35 mouse cellular contexts compared by ENCODE assay signal in the genomic region with DNA sequence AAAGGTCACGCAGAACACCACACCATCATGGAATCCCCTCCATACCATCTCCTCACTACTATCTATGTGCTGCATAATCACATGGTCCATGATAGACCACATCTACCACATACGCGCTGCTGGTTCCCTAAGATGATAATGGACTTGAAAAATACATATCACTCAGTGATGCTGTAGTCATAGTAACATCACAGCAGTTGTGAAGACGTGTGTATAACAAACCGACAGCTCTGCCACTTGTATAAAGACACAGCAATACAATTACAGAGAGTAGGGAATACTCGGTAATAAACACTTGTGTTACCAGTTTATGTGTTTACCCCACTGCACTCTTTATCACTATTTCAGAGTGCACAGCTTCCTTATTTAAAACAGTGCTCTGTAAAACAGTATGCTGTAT. TPM values are rescaled to one million over a fixed set of nuclear protein-coding genes. Genes with fewer than 3 reads are reported as not detected.
"Had no signal": no experiment of that assay in that cellular context is flagged by ENCODE, and none has a peak within 500 bp of the region (broad histone marks: within the 10 kb centered on the region; RNA-seq: fewer than 3 reads in every experiment).

No protein-coding gene starts in this region.

- ATAC-seq: hindbrain, embryonic 16.5 days; hindbrain, postnatal 0 days; inflammation-experienced regulatory T-cells, adult 6 months; intestine, embryonic 15.5 days; intestine, embryonic 16.5 days; intestine, postnatal 0 days had no signal

- H3K27ac ChIP-seq: heart, embryonic 10.5 days; heart, embryonic 13.5 days; heart, embryonic 15.5 days; hindbrain, embryonic 10.5 days; hindbrain, embryonic 12.5 days; hindbrain, embryonic 13.5 days; hindbrain, embryonic 14.5 days; hindbrain, embryonic 15.5 days; hindbrain, postnatal 0 days; intestine, embryonic 15.5 days; kidney, embryonic 15.5 days; kidney, postnatal 0 days; layer of hippocampus, adult 2 months had no signal

- H3K9me3 ChIP-seq: heart, embryonic 10.5 days; heart, embryonic 12.5 days; heart, embryonic 13.5 days; heart, embryonic 15.5 days; hindbrain, embryonic 10.5 days; hindbrain, embryonic 12.5 days; hindbrain, embryonic 13.5 days; hindbrain, embryonic 15.5 days; intestine, embryonic 15.5 days; kidney, embryonic 15.5 days had no signal

- H3K9ac ChIP-seq: heart, embryonic 12.5 days; heart, embryonic 13.5 days; heart, embryonic 15.5 days; hindbrain, embryonic 12.5 days; hindbrain, embryonic 13.5 days; hindbrain, embryonic 14.5 days; hindbrain, embryonic 15.5 days; intestine, embryonic 15.5 days; kidney, embryonic 15.5 days had no signal

- DNase-seq: heart, postnatal 10 days; heart, postnatal 14 days; heart, postnatal 36 days; heart, postnatal 4 days; kidney, adult 11 months; kidney, adult 18-20 months; kidney, adult 2 months; kidney, adult 8-10 months; kidney, adult 9 months; kidney, postnatal 10 days; kidney, postnatal 14 days; kidney, postnatal 25 days; kidney, postnatal 36 days; kidney, postnatal 4 days; layer of hippocampus, adult 9-11 months; layer of hippocampus, postnatal 36 days had no signal

- H3K36me3 ChIP-seq: heart, embryonic 10.5 days; heart, embryonic 12.5 days; heart, embryonic 13.5 days; heart, embryonic 15.5 days; hindbrain, embryonic 10.5 days; hindbrain, embryonic 12.5 days; hindbrain, embryonic 13.5 days; hindbrain, embryonic 15.5 days; intestine, embryonic 15.5 days; kidney, embryonic 15.5 days had no signal

- H3K4me2 ChIP-seq: heart, embryonic 11.5 days; heart, embryonic 12.5 days; heart, embryonic 13.5 days; heart, embryonic 15.5 days; hindbrain, embryonic 12.5 days; hindbrain, embryonic 13.5 days; hindbrain, embryonic 14.5 days; hindbrain, embryonic 15.5 days; intestine, embryonic 15.5 days; kidney, embryonic 15.5 days had no signal

- H3K27me3 ChIP-seq: heart, embryonic 12.5 days; heart, embryonic 13.5 days; heart, embryonic 15.5 days; hindbrain, embryonic 12.5 days; hindbrain, embryonic 13.5 days; hindbrain, embryonic 15.5 days; intestine, embryonic 15.5 days; kidney, embryonic 15.5 days had no signal

- H3K4me3 ChIP-seq: heart, embryonic 10.5 days; heart, embryonic 12.5 days; heart, embryonic 13.5 days; heart, embryonic 15.5 days; hindbrain, embryonic 10.5 days; hindbrain, embryonic 12.5 days; hindbrain, embryonic 13.5 days; hindbrain, embryonic 15.5 days; intestine, embryonic 15.5 days; kidney, embryonic 15.5 days; layer of hippocampus, adult 2 months had no signal

- H3K4me1 ChIP-seq: heart, embryonic 10.5 days; heart, embryonic 12.5 days; heart, embryonic 13.5 days; heart, embryonic 15.5 days; hindbrain, embryonic 10.5 days; hindbrain, embryonic 12.5 days; hindbrain, embryonic 13.5 days; intestine, embryonic 15.5 days; kidney, embryonic 15.5 days had no signal

RNA-seq across cellular contexts. Expression of gene Ccdc149, which starts 20.2 kb away (rescaled TPM):
- polyA plus RNA-seq: inflammation-experienced regulatory T-cells, adult 6 months had no signal
